Mouse (Mus musculus): ENCODE measurements around the gene Srrd. TPM values are rescaled to one million over a fixed set of nuclear protein-coding genes. Genes with fewer than 3 reads are reported as not detected.
A peak's percentile ranks its signal among the peaks of the same experiment; 100 is the strongest.

Gene Srrd
- polyA plus RNA-seq, 1 experiment: 31.2 TPM

DNA sequence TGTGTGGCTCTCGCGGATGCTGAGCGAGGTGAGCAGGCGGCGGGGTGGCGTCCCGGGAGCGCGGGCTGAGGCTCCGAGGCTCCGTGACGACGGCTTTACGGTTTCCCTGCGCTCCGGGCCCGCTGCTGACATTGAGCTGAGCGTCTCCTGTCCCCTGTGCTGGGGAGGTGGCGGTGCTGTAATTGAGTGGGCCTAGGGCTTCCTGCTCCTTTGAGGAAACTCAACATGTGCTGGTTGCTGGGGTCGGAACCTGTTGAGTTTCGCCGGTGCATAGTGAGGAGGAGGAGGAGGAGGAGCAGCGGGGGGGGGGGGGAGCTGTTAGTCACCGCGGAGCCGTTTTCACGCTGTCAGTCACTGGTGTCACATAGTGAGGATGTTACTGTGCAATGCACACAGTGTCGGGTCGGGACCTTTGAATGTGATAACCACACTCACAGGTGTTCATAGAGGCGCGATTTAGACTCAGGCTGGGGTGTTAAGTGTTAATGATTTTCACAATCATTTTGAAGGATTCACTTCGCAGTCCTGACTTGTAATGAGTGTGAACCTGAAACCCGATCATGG, 16.3 kb downstream of the Srrd start:
- no peaks in the 10 kb centered on the region for H3K36me3 ChIP-seq (ENCODE audit: control insufficient read depth, insufficient read depth, low read length)
- no peak overlapping the region for H3K27ac ChIP-seq (ENCODE audit: insufficient read depth, low read depth, low read length)
- peak overlapping the region; percentile 96 for H3K4me3 ChIP-seq (ENCODE audit: insufficient read depth, low read depth, low read length)
- peaks cover 3% of the 10 kb centered on the region; the same call in 1 of the 2 replicates for H3K4me1 ChIP-seq (ENCODE audit: control insufficient read depth, insufficient read depth, low read length)
- TF ChIP-seq POLR2A (IDR thresholded peaks at IDR 0.05; ENCODE audit: low read depth, low read length) (no peak), CTCF (conservative IDR thresholded peaks at IDR 0.05; ENCODE audit: insufficient read depth, insufficient read length, low read depth, low read length) (no peak)
- under 1% methylated on average over 33 of the region's 33 CpGs for WGBS
- H3K27me3 ChIP-seq (replicated peaks; ENCODE audit: control insufficient read depth, insufficient read depth, low read length): no peaks in the 10 kb centered on the region
- DNase-seq: no peak

DNA sequence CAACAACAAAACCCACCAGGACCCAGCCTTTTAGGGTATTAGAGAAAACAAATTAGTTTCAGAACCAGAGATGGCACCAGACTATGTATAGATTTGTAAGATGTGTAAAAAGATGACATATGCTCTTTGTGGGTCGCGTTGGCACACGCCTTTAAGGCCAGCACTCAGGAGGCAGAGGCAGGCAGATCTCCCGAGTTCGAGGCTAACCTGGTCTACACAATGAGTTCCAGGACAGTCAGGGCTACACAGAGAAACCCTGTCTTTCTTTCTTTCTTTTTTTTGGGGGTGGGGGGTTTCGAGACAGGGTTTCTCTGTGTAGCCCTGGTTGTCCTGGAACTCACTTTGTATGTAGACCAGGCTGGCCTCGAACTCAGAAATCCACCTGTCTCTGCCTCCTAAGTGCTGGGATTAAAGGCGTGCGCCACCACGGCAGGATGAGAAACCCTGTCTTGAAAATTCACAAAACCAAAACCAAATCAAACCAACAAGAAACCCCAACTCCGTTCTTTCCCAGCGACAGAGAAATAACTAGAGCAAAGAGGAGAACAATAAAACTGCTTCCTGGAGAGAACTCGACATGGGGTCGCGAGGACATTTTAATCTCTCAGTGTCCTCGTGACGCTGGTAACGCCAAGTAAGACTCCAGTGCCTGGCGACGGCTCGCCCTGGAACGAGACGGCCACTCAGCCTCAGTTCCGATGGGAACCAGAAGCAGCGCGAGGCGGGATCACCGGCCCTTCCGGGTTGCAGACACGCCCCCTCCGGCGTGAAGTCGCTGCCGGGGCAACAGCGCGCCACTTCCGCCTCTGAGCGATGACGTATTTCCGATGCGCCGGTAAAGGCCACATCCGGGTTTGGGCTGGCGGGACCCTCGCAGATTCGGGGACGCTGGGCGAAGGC, 17.0 kb downstream of the Srrd start, which contains the start of gene Tfip11:
TSS of gene Tfip11 (plus strand) at position 813 of the 900 bp plus-strand sequence.
- peak within 1 kb of the TSS; percentile 96 for H3K4me3 ChIP-seq (ENCODE audit: insufficient read depth, low read depth, low read length)
- H3K27me3 ChIP-seq (replicated peaks; ENCODE audit: control insufficient read depth, insufficient read depth, low read length): no peaks in the 10 kb centered on the region
- peaks cover 3% of the 10 kb centered on the region; the same call in 1 of the 2 replicates for H3K4me1 ChIP-seq (ENCODE audit: control insufficient read depth, insufficient read depth, low read length)
- H3K36me3 ChIP-seq (ENCODE audit: control insufficient read depth, insufficient read depth, low read length): no peaks in the 10 kb centered on the region
- 7% methylated on average over 48 of the region's 48 CpGs for WGBS
- TF ChIP-seq CTCF (conservative IDR thresholded peaks at IDR 0.05; ENCODE audit: insufficient read depth, insufficient read length, low read depth, low read length): 0 out of 2 replicates have a peak, but pooled peaks have one; percentile 23
- TF ChIP-seq POLR2A (IDR thresholded peaks at IDR 0.05; ENCODE audit: low read depth, low read length): peak; percentile 64
- peak; percentile 97 for DNase-seq
- peak within 1 kb of the TSS; percentile 71 for H3K27ac ChIP-seq (ENCODE audit: insufficient read depth, low read depth, low read length)

GRCm38 (mm10) chr5:112324637-112325545, 17.9 kb downstream of the Srrd start:
- 10% methylated on average over 24 of the region's 24 CpGs for WGBS
- H3K27ac ChIP-seq (ENCODE audit: insufficient read depth, low read depth, low read length): no peak overlapping the region

GRCm38 (mm10) chr5:112323246-112323645, 19.6 kb downstream of the Srrd start:
- DNase-seq: no peak
- TF ChIP-seq POLR2A (IDR thresholded peaks at IDR 0.05; ENCODE audit: low read depth, low read length) (no peak), CTCF (conservative IDR thresholded peaks at IDR 0.05; ENCODE audit: insufficient read depth, insufficient read length, low read depth, low read length) (no peak)
- 71% methylated on average over 6 of the region's 6 CpGs for WGBS

More at GRCm38 (mm10) chr5:112324637-112325545, 17.9 kb downstream of the Srrd start:
- peak overlapping the region; percentile 3; the same call in 1 of the 2 replicates for H3K4me3 ChIP-seq (ENCODE audit: insufficient read depth, low read depth, low read length)
- TF ChIP-seq POLR2A (IDR thresholded peaks at IDR 0.05; ENCODE audit: low read depth, low read length): no peak
- no peak for TF ChIP-seq CTCF (conservative IDR thresholded peaks at IDR 0.05; ENCODE audit: insufficient read depth, insufficient read length, low read depth, low read length)
- no peaks in the 10 kb centered on the region for H3K36me3 ChIP-seq (ENCODE audit: control insufficient read depth, insufficient read depth, low read length)
- DNase-seq: peak; percentile 52
- H3K4me1 ChIP-seq (ENCODE audit: control insufficient read depth, insufficient read depth, low read length): peaks cover 3% of the 10 kb centered on the region; the same call in 1 of the 2 replicates
- no peaks in the 10 kb centered on the region for H3K27me3 ChIP-seq (replicated peaks; ENCODE audit: control insufficient read depth, insufficient read depth, low read length)

GRCm38 (mm10) chr5:112321376-112321775, 21.5 kb downstream of the Srrd start:
- Histone ChIP-seq H3K27ac (ENCODE audit: insufficient read depth, low read depth, low read length) (no peak overlapping the region), H3K27me3 (replicated peaks; ENCODE audit: control insufficient read depth, insufficient read depth, low read length) (no peaks in the 10 kb centered on the region), H3K36me3 (ENCODE audit: control insufficient read depth, insufficient read depth, low read length) (no peaks in the 10 kb centered on the region), H3K4me3 (ENCODE audit: insufficient read depth, low read depth, low read length) (no peak overlapping the region), H3K4me1 (ENCODE audit: control insufficient read depth, insufficient read depth, low read length) (peaks cover 3% of the 10 kb centered on the region; the same call in 1 of the 2 replicates)
- 86% methylated on average over 4 of the region's 4 CpGs for WGBS
- no peak for TF ChIP-seq POLR2A (IDR thresholded peaks at IDR 0.05; ENCODE audit: low read depth, low read length)
- no peak for TF ChIP-seq CTCF (conservative IDR thresholded peaks at IDR 0.05; ENCODE audit: insufficient read depth, insufficient read length, low read depth, low read length)
- DNase-seq: no peak

More at GRCm38 (mm10) chr5:112323246-112323645, 19.6 kb downstream of the Srrd start:
- Histone ChIP-seq H3K27ac (ENCODE audit: insufficient read depth, low read depth, low read length) (no peak overlapping the region), H3K27me3 (replicated peaks; ENCODE audit: control insufficient read depth, insufficient read depth, low read length) (no peaks in the 10 kb centered on the region), H3K36me3 (ENCODE audit: control insufficient read depth, insufficient read depth, low read length) (no peaks in the 10 kb centered on the region), H3K4me1 (ENCODE audit: control insufficient read depth, insufficient read depth, low read length) (peaks cover 3% of the 10 kb centered on the region; the same call in 1 of the 2 replicates), H3K4me3 (ENCODE audit: insufficient read depth, low read depth, low read length) (no peak overlapping the region)

- H3K27ac ChIP-seq (ENCODE audit: insufficient read depth, low read depth, low read length): no peak overlapping the region
- TF ChIP-seq POLR2A (IDR thresholded peaks at IDR 0.05; ENCODE audit: low read depth, low read length) (no peak), CTCF (conservative IDR thresholded peaks at IDR 0.05; ENCODE audit: insufficient read depth, insufficient read length, low read depth, low read length) (no peak)
These were observed 21.9 kb downstream of the Srrd start for GRCm38 (mm10) chr5:112320936-112321335.

More at GRCm38 (mm10) chr5:112320936-112321335, 21.9 kb downstream of the Srrd start:
- Histone ChIP-seq H3K4me3 (ENCODE audit: insufficient read depth, low read depth, low read length) (no peak overlapping the region), H3K27me3 (replicated peaks; ENCODE audit: control insufficient read depth, insufficient read depth, low read length) (no peaks in the 10 kb centered on the region), H3K4me1 (ENCODE audit: control insufficient read depth, insufficient read depth, low read length) (peaks cover 3% of the 10 kb centered on the region; the same call in 1 of the 2 replicates), H3K36me3 (ENCODE audit: control insufficient read depth, insufficient read depth, low read length) (no peaks in the 10 kb centered on the region)
- WGBS: 63% methylated on average over 6 of the region's 6 CpGs
- no peak for DNase-seq

Data from kidney, adult 2 months (tissue).